Mouse (Mus musculus): ENCODE data around the gene Slc11a2.

- TF ChIP-seq ZNF384 (IDR thresholded peaks at IDR 0.05; ENCODE audit: low read depth, low read length) (no peak), CTCF (conservative IDR thresholded peaks at IDR 0.05 in 1 of 2, IDR thresholded peaks at IDR 0.05 in 1 of 2; ENCODE audit: low read depth in 2 of 2, low read length in 2 of 2) (no peak), POLR2A (IDR thresholded peaks at IDR 0.05; ENCODE audit: low read depth, low read length) (no peak), JUND (conservative IDR thresholded peaks at IDR 0.05; ENCODE audit: low read depth, low read length) (no peak), NRF1 (IDR thresholded peaks at IDR 0.05; ENCODE audit: low read depth, low read length) (no peak), MAZ (IDR thresholded peaks at IDR 0.05; ENCODE audit: low read depth, low read length) (no peak)
Observed at GRCm38 (mm10) chr15:100462086-100462485, 37.2 kb upstream of the Slc11a2 start.

All from CH12.LX (cell line).